Mouse (Mus musculus): ENCODE measurements around the gene Odaph. TPM values are rescaled to one million over a fixed set of nuclear protein-coding genes. Genes with fewer than 3 reads are reported as not detected.

Gene Odaph
- total RNA-seq, 2 experiments from 2014 or later = not detected

DNA sequence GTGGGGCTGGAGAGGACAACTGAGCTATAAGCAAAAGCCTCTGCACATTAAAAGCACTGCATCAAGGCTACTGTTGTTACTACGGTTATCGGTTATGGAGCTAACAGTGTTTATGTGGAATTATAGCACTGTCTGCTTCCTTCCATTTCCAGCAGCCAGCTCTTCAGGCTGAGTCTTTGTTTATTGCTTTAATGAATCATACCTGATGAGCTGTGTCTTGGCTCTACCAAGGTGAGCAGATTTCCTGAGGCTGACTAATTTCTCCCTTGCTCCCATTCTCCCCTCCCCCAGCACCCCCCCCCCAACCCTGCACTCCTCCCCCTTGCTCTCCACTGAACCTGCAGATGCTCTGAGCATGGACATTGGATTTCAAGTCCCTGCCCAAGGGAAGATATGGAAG, 524 bp downstream of the Odaph start:
- no peak for DNase-seq (ENCODE audit: extremely low spot score in 1 of 2, low spot score in 1 of 2)

- DNase-seq (ENCODE audit: extremely low spot score in 1 of 2, low spot score in 1 of 2) = no peak
These were observed 2.0 kb downstream of the Odaph start for GRCm38 (mm10) chr5:91989261-91989660.

- DNase-seq (ENCODE audit: extremely low spot score in 1 of 2, low spot score in 1 of 2) = no peak
These were observed 4.1 kb downstream of the Odaph start for GRCm38 (mm10) chr5:91991191-91991937.

- no peak for DNase-seq (ENCODE audit: extremely low spot score in 1 of 2, low spot score in 1 of 2)
These were observed 5.8 kb downstream of the Odaph start for GRCm38 (mm10) chr5:91993061-91993460.

GRCm38 (mm10) chr5:91994546-91994945, 7.3 kb downstream of the Odaph start:
- DNase-seq (ENCODE audit: extremely low spot score in 1 of 2, low spot score in 1 of 2) = peak; percentile 5 to 11

DNA sequence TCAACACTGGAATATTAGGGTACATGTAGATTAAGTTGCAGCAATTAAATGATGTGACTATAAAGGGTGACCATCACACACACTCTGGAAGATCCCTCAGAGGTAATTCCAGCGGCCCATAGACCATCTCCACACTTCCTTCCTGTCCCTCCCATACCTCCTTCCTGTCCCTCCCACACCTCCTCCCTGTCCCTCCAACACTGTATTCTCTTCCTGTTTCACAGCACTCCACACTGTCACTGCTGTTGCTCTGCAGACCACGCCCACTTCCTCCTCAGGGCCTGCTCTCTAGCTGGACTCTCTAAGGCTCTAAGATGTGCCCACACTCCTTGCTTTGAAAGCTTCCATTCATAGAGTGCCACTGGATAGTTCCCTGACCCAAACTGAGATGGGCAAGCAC, 13.5 kb downstream of the Odaph start:
- no peak for DNase-seq (ENCODE audit: extremely low spot score in 1 of 2, low spot score in 1 of 2)

GRCm38 (mm10) chr5:92003011-92003410, 15.7 kb downstream of the Odaph start:
- DNase-seq (ENCODE audit: extremely low spot score in 1 of 2, low spot score in 1 of 2) = no peak

- DNase-seq (ENCODE audit: extremely low spot score in 1 of 2, low spot score in 1 of 2) = no peak
These were observed 22.6 kb downstream of the Odaph start for GRCm38 (mm10) chr5:92009827-92010226.

DNA sequence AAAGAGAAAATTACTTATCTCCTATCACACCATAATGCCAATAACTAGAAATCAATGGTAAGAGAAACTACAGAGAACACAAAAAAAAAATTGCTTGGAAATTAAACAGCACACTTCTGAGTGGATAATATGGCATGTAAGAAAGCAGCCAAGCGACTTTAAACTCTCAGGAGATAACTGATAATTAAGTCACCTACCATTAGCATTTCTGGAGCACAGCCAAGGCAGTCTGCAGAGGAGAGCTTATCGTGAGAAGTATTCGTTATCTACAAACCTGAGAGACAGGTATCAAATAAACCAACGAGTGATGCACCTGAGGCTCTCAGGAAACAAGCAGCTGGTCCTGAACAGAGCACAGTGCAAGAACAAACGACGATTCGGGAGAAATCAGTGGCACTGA, 24.5 kb downstream of the Odaph start:
- DNase-seq (ENCODE audit: extremely low spot score in 1 of 2, low spot score in 1 of 2) = no peak

DNA sequence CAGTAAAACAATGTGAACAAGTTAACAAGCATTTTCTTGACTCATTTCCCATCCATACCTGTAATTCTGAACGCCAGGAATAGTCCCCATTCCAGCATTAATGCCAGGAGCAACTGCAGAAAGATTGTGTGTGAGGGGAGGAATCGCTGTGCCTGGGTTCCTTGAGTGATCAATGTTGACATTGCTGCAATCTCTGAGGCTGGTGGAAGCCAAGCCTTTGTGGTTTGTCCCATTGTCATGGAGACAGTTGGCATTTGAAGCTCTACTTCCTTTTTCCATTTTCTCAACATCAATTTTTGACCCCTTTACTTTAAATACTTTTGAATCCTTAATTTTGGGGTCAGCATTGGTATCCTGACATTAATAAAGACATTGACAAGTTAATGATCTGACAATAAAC, 32.7 kb downstream of the Odaph start:
- DNase-seq (ENCODE audit: extremely low spot score in 1 of 2, low spot score in 1 of 2) = no peak

- DNase-seq (ENCODE audit: extremely low spot score in 1 of 2, low spot score in 1 of 2) = peak; percentile 93 to 96
These were observed 55.4 kb downstream of the Odaph start for GRCm38 (mm10) chr5:92042377-92043348.

DNA sequence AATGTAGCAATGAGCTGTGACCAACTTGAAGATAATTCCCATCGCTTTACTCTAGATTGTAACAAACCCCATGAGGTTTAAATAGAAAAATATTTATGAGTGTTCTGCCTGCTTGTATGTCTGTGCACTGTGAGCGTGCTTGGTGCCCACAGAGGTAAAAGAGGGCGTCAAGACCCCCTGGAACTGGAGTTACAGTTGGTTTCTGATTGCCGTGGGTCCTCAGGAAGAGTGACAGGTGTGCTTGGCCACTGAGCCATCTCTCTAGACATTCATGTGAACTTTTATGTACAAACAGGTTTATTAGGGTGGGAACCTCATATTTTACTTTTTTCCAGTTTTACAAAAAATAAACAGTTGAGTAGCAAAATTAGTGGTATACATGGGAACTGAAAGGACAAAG, 56.5 kb downstream of the Odaph start, which contains the start of gene Cdkl2:
Gene Cdkl2, minus strand, starts transcription at position 101 of the 400 bp plus-strand sequence.
- DNase-seq (ENCODE audit: extremely low spot score in 1 of 2, low spot score in 1 of 2) = no peak

Other genes starting within 250 kb of the Odaph start
- gene Rchy1, start 24.4 kb upstream of the Odaph start, total RNA-seq (2021) = 10 to 100 TPM; 49.0 to 52.6 TPM
- gene Cdkl2, start 56.4 kb downstream of the Odaph start, total RNA-seq (2021) = 10 to 100 TPM; 39.8 to 41.9 TPM
- gene G3bp2, start 96.2 kb downstream of the Odaph start, total RNA-seq (2021) = 100 to 1,000 TPM; 214 to 234 TPM
- 10 to 100 TPM; 81.8 to 83.5 TPM for gene Uso1, start 150.5 kb downstream of the Odaph start, total RNA-seq (2021)
- gene U90926, start 227.9 kb downstream of the Odaph start, total RNA-seq (2021) = not detected

Measured in layer of hippocampus, postnatal 25 days (tissue).